Mouse (Mus musculus): ENCODE measurements around the gene Irf1. TPM values are rescaled to one million over a fixed set of nuclear protein-coding genes. Genes with fewer than 3 reads are reported as not detected.

Irf1 gene
- polyA plus RNA-seq, 1 experiment from 2014 or later = 10.0 TPM

DNA sequence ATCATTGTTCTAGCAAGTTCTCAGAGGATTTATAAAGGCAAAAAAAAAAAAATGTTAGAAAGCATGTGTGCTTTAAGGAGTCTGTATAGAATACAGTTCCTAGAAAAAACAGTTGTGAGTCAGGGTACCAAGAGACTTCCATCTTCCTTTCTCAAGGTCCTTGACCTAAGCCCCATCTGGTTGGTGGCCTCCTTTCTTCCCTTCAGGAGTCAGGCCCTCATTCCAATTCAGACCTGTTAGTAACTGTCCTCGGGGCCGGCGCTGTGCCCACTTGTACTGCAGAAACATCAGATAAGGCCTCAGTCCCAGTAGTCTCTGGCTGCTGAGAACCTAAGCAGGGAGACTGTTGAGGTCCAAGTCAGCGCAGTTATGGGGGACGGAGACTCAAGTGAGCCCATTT, 3.3 kb downstream of the Irf1 start, which contains the start of gene Gm17334:
Gene Gm17334 (minus strand): TSS at position 101 of the 400 bp plus-strand sequence.
- Histone ChIP-seq H3K9me3 (no peaks in the 10 kb centered on the region), H3K27ac (replicated peaks) (no peak within 1 kb of the TSS), H3K9ac (no peak within 1 kb of the TSS), H3K27me3 (replicated peaks) (peaks cover 10% of the 10 kb centered on the region; the same call in 1 of the 2 replicates), H3K36me3 (peaks cover 51% of the 10 kb centered on the region), H3K4me2 (no peak within 1 kb of the TSS), H3K4me3 (no peak within 1 kb of the TSS), H3K4me1 (peaks cover 17% of the 10 kb centered on the region)
- WGBS = 70% methylated on average over 5 of the region's 5 CpGs
- ATAC-seq (ENCODE audit: extremely low read depth, insufficient number of reproducible peaks, low FRiP score, low TSS enrichment) = no peak

- Histone ChIP-seq H3K4me3 (no peak overlapping the region), H3K9ac (no peak overlapping the region), H3K4me2 (no peak overlapping the region), H3K36me3 (peaks cover 58% of the 10 kb centered on the region), H3K27ac (replicated peaks) (no peak overlapping the region), H3K9me3 (no peaks in the 10 kb centered on the region), H3K4me1 (peaks cover 17% of the 10 kb centered on the region), H3K27me3 (replicated peaks) (peaks cover 4% of the 10 kb centered on the region; the same call in 1 of the 2 replicates)
- WGBS = 84% methylated on average over 16 of the region's 16 CpGs
- no peak for ATAC-seq (ENCODE audit: extremely low read depth, insufficient number of reproducible peaks, low FRiP score, low TSS enrichment)
These were observed 4.0 kb downstream of the Irf1 start for GRCm38 (mm10) chr11:53773641-53774360.

GRCm38 (mm10) chr11:53774659-53775255, 4.9 kb downstream of the Irf1 start:
- no peak overlapping the region for H3K4me3 ChIP-seq
- no peaks in the 10 kb centered on the region for H3K9me3 ChIP-seq
- ATAC-seq (ENCODE audit: extremely low read depth, insufficient number of reproducible peaks, low FRiP score, low TSS enrichment) = no peak
- H3K9ac ChIP-seq = no peak overlapping the region
- peaks cover 10% of the 10 kb centered on the region for H3K4me1 ChIP-seq
- H3K27me3 ChIP-seq (replicated peaks) = no peaks in the 10 kb centered on the region
- peaks cover 62% of the 10 kb centered on the region for H3K36me3 ChIP-seq
- H3K27ac ChIP-seq (replicated peaks) = no peak overlapping the region
- WGBS = 74% methylated on average over 13 of the region's 13 CpGs
- H3K4me2 ChIP-seq = no peak overlapping the region

DNA sequence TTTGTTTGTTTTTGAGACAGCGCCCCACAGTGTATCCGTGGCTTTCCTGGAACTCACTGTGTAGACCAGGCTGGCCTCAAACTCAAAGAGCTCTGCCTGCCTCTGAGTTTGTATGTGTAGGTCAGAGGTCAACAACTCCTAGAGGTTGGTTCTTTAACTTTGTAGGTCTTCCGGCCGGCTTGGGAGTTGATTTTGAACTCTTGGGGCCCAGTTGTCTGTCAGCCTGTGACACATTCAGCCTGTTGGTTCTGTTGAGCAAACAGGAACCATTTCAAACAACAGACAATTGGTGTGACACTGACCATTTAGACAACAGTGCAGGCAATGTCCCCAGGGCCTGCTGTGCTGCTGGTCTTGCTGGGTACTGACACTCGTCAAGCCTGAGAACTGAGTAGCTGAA, 7.9 kb downstream of the Irf1 start:
- 68% methylated on average over 5 of the region's 5 CpGs for WGBS
- peaks cover 62% of the 10 kb centered on the region for H3K36me3 ChIP-seq
- ATAC-seq (ENCODE audit: extremely low read depth, insufficient number of reproducible peaks, low FRiP score, low TSS enrichment) = no peak

DNA sequence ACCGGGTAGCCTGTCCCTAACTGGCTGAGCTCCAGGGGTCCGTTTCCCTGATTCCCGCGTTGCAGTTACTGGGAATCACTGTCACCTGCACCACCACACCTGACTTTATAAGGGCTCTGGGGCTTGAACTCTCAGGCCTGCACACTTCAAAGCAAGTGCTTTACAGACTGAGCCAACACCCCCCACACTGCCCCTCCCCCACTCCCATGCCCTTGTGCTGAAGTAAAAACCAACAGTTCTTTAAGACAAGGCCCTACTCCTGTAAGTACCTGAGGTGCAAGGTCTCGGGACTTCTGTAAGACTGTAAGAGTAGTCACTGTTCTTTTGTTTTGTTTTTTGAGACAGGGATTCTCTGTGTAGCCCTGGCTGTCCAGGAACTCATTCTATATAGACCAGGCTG, 8.6 kb downstream of the Irf1 start:
- 59% methylated on average over 5 of the region's 5 CpGs for WGBS
- no peak for ATAC-seq (ENCODE audit: extremely low read depth, insufficient number of reproducible peaks, low FRiP score, low TSS enrichment)

More for the DNA sequence above, 7.9 kb downstream of the Irf1 start:
- no peaks in the 10 kb centered on the region for H3K27me3 ChIP-seq (replicated peaks)
- H3K9ac ChIP-seq = no peak overlapping the region
- no peak overlapping the region for H3K4me3 ChIP-seq
- H3K9me3 ChIP-seq = no peaks in the 10 kb centered on the region
- H3K4me1 ChIP-seq = peaks cover 7% of the 10 kb centered on the region
- no peak overlapping the region for H3K4me2 ChIP-seq
- no peak overlapping the region for H3K27ac ChIP-seq (replicated peaks)

GRCm38 (mm10) chr11:53779808-53780207, 10.0 kb downstream of the Irf1 start:
- Histone ChIP-seq H3K36me3 (peaks cover 44% of the 10 kb centered on the region), H3K4me1 (peaks cover 7% of the 10 kb centered on the region), H3K4me3 (no peak overlapping the region), H3K27ac (replicated peaks) (no peak overlapping the region), H3K9ac (no peak overlapping the region), H3K4me2 (no peak overlapping the region), H3K27me3 (replicated peaks) (no peaks in the 10 kb centered on the region), H3K9me3 (no peaks in the 10 kb centered on the region)
- WGBS = 66% methylated on average over 2 of the region's 2 CpGs
- no peak for ATAC-seq (ENCODE audit: extremely low read depth, insufficient number of reproducible peaks, low FRiP score, low TSS enrichment)

More for the DNA sequence above, 8.6 kb downstream of the Irf1 start:
- H3K9me3 ChIP-seq = no peaks in the 10 kb centered on the region
- H3K4me3 ChIP-seq = no peak overlapping the region
- H3K4me2 ChIP-seq = no peak overlapping the region
- no peak overlapping the region for H3K9ac ChIP-seq
- no peaks in the 10 kb centered on the region for H3K27me3 ChIP-seq (replicated peaks)
- peaks cover 7% of the 10 kb centered on the region for H3K4me1 ChIP-seq
- H3K36me3 ChIP-seq = peaks cover 58% of the 10 kb centered on the region
- H3K27ac ChIP-seq (replicated peaks) = no peak overlapping the region

DNA sequence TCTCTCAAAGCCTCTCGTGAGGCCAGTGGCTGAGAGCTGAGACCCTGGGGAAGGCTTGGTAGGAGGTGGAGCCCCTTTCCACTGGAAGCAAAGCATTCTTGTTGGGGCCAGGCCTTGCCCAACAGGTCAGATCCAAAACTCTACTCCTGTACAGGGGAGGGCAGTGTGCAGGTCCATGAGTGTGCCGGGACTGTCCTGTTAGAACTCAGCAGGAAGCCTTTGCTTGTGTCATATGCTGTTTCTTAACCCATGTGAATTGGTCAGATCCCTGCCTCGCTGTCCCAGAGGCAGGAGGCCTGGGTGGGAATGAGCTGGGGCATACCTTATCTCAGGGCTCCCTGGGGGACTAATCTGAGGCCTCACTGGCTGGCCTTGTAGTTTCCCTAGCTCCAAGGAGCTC, 10.4 kb downstream of the Irf1 start:
- no peak overlapping the region for H3K27ac ChIP-seq (replicated peaks)
- no peak overlapping the region for H3K9ac ChIP-seq
- no peak for ATAC-seq (ENCODE audit: extremely low read depth, insufficient number of reproducible peaks, low FRiP score, low TSS enrichment)
- no peaks in the 10 kb centered on the region for H3K9me3 ChIP-seq
- 44% methylated on average over 3 of the region's 3 CpGs for WGBS
- H3K36me3 ChIP-seq = peaks cover 40% of the 10 kb centered on the region
- no peaks in the 10 kb centered on the region for H3K27me3 ChIP-seq (replicated peaks)
- H3K4me1 ChIP-seq = peaks cover 7% of the 10 kb centered on the region
- H3K4me2 ChIP-seq = no peak overlapping the region
- no peak overlapping the region for H3K4me3 ChIP-seq

DNA sequence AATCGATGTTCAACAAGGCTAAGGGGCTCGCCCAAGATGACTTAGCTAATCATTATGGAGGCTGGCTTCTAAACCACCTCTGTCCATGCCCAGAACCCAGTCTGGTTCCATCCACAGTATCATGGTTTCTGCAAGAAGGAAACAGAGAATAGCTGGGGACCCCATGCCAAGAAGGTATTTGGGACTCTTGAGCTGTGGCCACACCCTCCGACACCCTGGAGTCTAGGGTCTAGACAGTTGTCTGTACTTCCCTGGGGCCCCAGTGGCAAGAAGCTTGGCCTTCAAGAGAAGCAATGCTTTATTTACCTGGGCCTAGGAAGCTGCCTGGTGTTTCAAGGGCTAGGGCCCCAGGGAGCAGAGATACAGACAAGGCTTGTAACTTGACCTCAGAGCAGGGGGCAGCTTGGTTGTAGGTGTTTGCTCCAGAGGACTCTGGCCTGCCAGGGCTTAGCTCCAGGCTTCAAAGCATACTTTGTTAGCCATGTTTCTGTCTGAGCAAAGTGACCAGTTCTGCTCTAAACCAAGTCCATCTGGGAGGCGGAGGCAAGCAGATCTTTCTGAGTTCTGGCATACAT, 11.5 kb downstream of the Irf1 start:
- H3K9me3 ChIP-seq = no peaks in the 10 kb centered on the region
- H3K27ac ChIP-seq (replicated peaks) = no peak overlapping the region
- no peak overlapping the region for H3K4me3 ChIP-seq
- peaks cover 11% of the 10 kb centered on the region for H3K4me1 ChIP-seq
- H3K9ac ChIP-seq = no peak overlapping the region
- H3K36me3 ChIP-seq = peaks cover 29% of the 10 kb centered on the region
- H3K4me2 ChIP-seq = no peak overlapping the region
- WGBS = 84% methylated on average over 4 of the region's 4 CpGs
- no peaks in the 10 kb centered on the region for H3K27me3 ChIP-seq (replicated peaks)
- ATAC-seq (ENCODE audit: extremely low read depth, insufficient number of reproducible peaks, low FRiP score, low TSS enrichment) = no peak

- no peak overlapping the region for H3K4me2 ChIP-seq
- H3K9ac ChIP-seq = no peak overlapping the region
- WGBS = 81% methylated on average over 7 of the region's 7 CpGs
- no peak overlapping the region for H3K4me3 ChIP-seq
- ATAC-seq (ENCODE audit: extremely low read depth, insufficient number of reproducible peaks, low FRiP score, low TSS enrichment) = no peak
- peaks cover 11% of the 10 kb centered on the region for H3K4me1 ChIP-seq
- peaks cover 23% of the 10 kb centered on the region for H3K36me3 ChIP-seq
- H3K27me3 ChIP-seq (replicated peaks) = no peaks in the 10 kb centered on the region
- H3K9me3 ChIP-seq = no peaks in the 10 kb centered on the region
- H3K27ac ChIP-seq (replicated peaks) = no peak overlapping the region
These were observed 12.2 kb downstream of the Irf1 start for GRCm38 (mm10) chr11:53781964-53782363.

GRCm38 (mm10) chr11:53783288-53783687, 13.5 kb downstream of the Irf1 start:
- peaks cover 11% of the 10 kb centered on the region for H3K4me1 ChIP-seq
- no peak overlapping the region for H3K9ac ChIP-seq
- no peaks in the 10 kb centered on the region for H3K27me3 ChIP-seq (replicated peaks)
- H3K27ac ChIP-seq (replicated peaks) = no peak overlapping the region
- H3K9me3 ChIP-seq = no peaks in the 10 kb centered on the region
- H3K4me3 ChIP-seq = no peak overlapping the region
- 82% methylated on average over 9 of the region's 9 CpGs for WGBS
- H3K4me2 ChIP-seq = no peak overlapping the region
- H3K36me3 ChIP-seq = peaks cover 9% of the 10 kb centered on the region
- no peak for ATAC-seq (ENCODE audit: extremely low read depth, insufficient number of reproducible peaks, low FRiP score, low TSS enrichment)

DNA sequence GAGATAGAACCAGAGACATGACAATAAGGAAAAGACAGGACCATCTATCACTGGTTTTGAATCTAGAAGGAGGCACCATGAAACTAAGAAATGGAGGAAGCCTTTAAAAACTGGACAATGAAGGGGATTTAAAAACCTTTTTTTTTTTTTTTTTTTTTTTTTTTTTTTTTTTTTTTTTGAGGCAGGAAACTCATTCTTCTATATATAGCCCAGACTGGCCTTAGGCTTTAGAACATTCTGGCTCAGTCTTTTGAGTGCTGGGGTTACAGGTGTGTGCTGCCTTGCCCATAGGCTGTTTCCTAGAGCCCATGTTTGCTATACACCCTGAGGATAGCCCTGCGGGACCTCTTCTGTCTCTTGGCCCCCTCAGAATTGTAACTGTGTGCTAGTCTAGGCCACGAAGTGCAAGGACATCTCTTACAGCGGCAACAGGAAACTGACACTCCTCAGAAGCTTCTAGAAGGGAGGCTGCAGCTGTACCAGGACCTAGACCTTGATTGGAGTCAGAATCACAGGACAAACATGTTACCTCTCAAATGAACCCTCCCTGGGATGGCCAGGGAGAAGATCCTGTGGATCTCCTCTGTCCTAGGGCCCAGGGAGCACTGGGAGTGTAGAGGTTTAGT, 15.6 kb downstream of the Irf1 start:
- H3K4me2 ChIP-seq = no peak overlapping the region
- peaks cover 4% of the 10 kb centered on the region; the same call in 1 of the 2 replicates for H3K9me3 ChIP-seq
- 0 out of 2 replicates have a peak, but pooled peaks cover 2% of the 10 kb centered on the region for H3K36me3 ChIP-seq
- 64% methylated on average over 3 of the region's 3 CpGs for WGBS
- ATAC-seq (ENCODE audit: extremely low read depth, insufficient number of reproducible peaks, low FRiP score, low TSS enrichment) = no peak
- no peak overlapping the region for H3K9ac ChIP-seq
- H3K27ac ChIP-seq (replicated peaks) = no peak overlapping the region
- no peaks in the 10 kb centered on the region for H3K27me3 ChIP-seq (replicated peaks)
- no peak overlapping the region for H3K4me3 ChIP-seq
- peaks cover 11% of the 10 kb centered on the region for H3K4me1 ChIP-seq
